Mouse (Mus musculus): Measurements from ENCODE around the gene Vamp2.

Vamp2 gene

GRCm38 (mm10) chr11:69064259-69065133, 23.8 kb upstream of the Vamp2 start:
- no peak for DNase-seq

- DNase-seq: no peak
Observed at GRCm38 (mm10) chr11:69065394-69065925, 22.8 kb upstream of the Vamp2 start.

- DNase-seq: peak; percentile 57
Observed at GRCm38 (mm10) chr11:69066163-69066861, 22.0 kb upstream of the Vamp2 start.

- DNase-seq: peak; percentile 85
Observed at GRCm38 (mm10) chr11:69066956-69067355, 21.3 kb upstream of the Vamp2 start.

- no peak for DNase-seq
Observed at GRCm38 (mm10) chr11:69067601-69068000, 20.7 kb upstream of the Vamp2 start.

GRCm38 (mm10) chr11:69070093-69070492, 18.2 kb upstream of the Vamp2 start:
- DNase-seq: no peak

- DNase-seq: peak; percentile 94
Observed at GRCm38 (mm10) chr11:69070590-69071222, 17.6 kb upstream of the Vamp2 start, which contains the start of gene Tmem107. TSS of gene Tmem107 (plus strand) at chr11:69070806.

GRCm38 (mm10) chr11:69071262-69071661, 17.0 kb upstream of the Vamp2 start:
- no peak for DNase-seq

GRCm38 (mm10) chr11:69072234-69072633, 16.1 kb upstream of the Vamp2 start:
- DNase-seq: no peak

GRCm38 (mm10) chr11:69072666-69073064, 15.6 kb upstream of the Vamp2 start:
- no peak for DNase-seq

- peak; percentile 75 for DNase-seq
Observed at GRCm38 (mm10) chr11:69073065-69073888, 15.0 kb upstream of the Vamp2 start.

GRCm38 (mm10) chr11:69073951-69074775, 14.1 kb upstream of the Vamp2 start:
- no peak for DNase-seq

- no peak for DNase-seq
Observed at GRCm38 (mm10) chr11:69074776-69075069, 13.6 kb upstream of the Vamp2 start.

GRCm38 (mm10) chr11:69075764-69076479, 12.4 kb upstream of the Vamp2 start:
- DNase-seq: no peak

GRCm38 (mm10) chr11:69076572-69076971, 11.7 kb upstream of the Vamp2 start:
- DNase-seq: no peak

GRCm38 (mm10) chr11:69077316-69077715, 11.0 kb upstream of the Vamp2 start:
- DNase-seq: no peak

- no peak for DNase-seq
Observed at GRCm38 (mm10) chr11:69078041-69078440, 10.2 kb upstream of the Vamp2 start.

- DNase-seq: no peak
Observed at GRCm38 (mm10) chr11:69078805-69079438, 9.4 kb upstream of the Vamp2 start.

GRCm38 (mm10) chr11:69080102-69080854, 8.0 kb upstream of the Vamp2 start:
- DNase-seq: no peak

- DNase-seq: no peak
Observed at GRCm38 (mm10) chr11:69080855-69081222, 7.5 kb upstream of the Vamp2 start.

Data from right cerebral cortex, postnatal 25 days (tissue).